Mouse (Mus musculus): Measurements from ENCODE around the gene Prss2.
"Not testable (repeated sequence)": the region's sequence is repeated elsewhere in the genome, so short reads cannot be mapped to it uniquely, and the experiment has no call there.

DNA sequence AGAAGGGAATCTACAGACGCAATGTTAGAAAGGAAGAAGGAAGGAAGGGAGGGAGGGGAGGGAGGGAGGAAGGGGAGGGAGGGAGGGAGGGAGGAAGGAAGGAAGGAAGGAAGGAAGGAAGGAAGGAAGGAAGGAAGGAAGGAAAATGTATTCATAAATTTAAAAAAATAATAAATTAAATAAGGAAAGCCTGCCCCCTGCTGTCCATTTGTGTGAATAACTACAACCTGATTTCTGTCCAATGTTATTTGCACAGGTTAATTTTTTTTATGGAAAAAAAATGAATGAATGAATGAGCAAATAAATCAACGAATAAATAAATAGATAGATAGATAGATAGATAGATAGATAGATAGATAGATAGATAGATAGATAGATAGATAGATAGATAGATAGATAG is 8.4 kb downstream of the Prss2 start:
- not testable (repeated sequence) for TF ChIP-seq POLR2A (IDR thresholded peaks at IDR 0.05; ENCODE audit: control insufficient read depth, extremely low read depth, insufficient read depth, low read length, poor library complexity); CTCF (IDR thresholded peaks at IDR 0.05; ENCODE audit: borderline replicate concordance, control insufficient read depth, extremely low read depth, insufficient read depth, low read length, poor library complexity)

Measured in thymus, adult 2 months (tissue).